ENCODE assay signal across 10 mouse cellular contexts in the genomic region with DNA sequence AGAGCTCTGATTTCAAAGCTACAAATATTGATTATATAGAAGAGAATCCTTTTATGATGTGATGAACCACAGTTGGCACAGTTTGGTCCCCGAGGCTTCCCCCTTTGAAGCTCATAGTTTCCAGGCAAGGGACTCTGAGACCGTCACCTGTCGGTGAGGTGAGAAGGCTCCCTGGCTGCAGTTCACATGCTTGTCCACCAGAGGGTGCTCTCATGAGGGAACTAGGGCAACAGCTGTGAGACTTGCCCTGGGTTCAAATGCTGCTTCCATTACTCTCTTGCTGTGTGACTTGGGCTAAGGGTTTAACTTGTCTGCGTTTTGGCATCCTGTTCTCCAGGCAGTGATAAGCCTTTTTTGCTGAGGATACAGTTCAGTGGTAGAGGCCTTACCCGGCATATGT.
DNase-seq lines count a peak whose midpoint lies in the region; ATAC-seq and TF ChIP-seq lines count a peak whose summit lies in the region.
"Had no signal": no experiment of that assay in that cellular context is flagged by ENCODE, and none has a peak within 500 bp of the region (broad histone marks: within the 10 kb centered on the region; RNA-seq: fewer than 3 reads in every experiment).

No protein-coding gene starts in this region.

- H3K27me3 ChIP-seq in cerebellum, adult 2 months (ENCODE audit: control insufficient read depth, insufficient read depth, low read length) = no peaks in the 10 kb centered on the region
- H3K27me3 ChIP-seq in forebrain, embryonic 16.5 days (replicated peaks; ENCODE audit: control insufficient read depth, insufficient read depth, low read length) = no peaks in the 10 kb centered on the region
- H3K27me3 ChIP-seq: liver, embryonic 15.5 days had no signal

- H3K9me3 ChIP-seq in forebrain, embryonic 16.5 days (ENCODE audit: control insufficient read depth, low read length) = no peaks in the 10 kb centered on the region
- H3K9me3 ChIP-seq: liver, embryonic 15.5 days had no signal

- TF ChIP-seq CTCF in cerebellum, adult 2 months (IDR thresholded peaks at IDR 0.05; ENCODE audit: borderline replicate concordance, insufficient read depth, low read depth, low read length) = peak; percentile 82
- TF ChIP-seq CTCF in left cerebral cortex, adult 2 months (IDR thresholded peaks at IDR 0.05) = peak; percentile 80

- no peak for ATAC-seq in forebrain, embryonic 16.5 days

- no peaks in the 10 kb centered on the region for H3K4me1 ChIP-seq in cerebellum, adult 2 months (ENCODE audit: control insufficient read depth, insufficient read depth, low read length)
- H3K4me1 ChIP-seq in forebrain, embryonic 16.5 days (replicated peaks; ENCODE audit: control insufficient read depth, insufficient read depth, low read length) = no peaks in the 10 kb centered on the region
- H3K4me1 ChIP-seq: liver, embryonic 15.5 days had no signal

- no peak overlapping the region for H3K4me3 ChIP-seq in cerebellum, adult 2 months (replicated peaks; ENCODE audit: insufficient read depth, low read depth, low read length)
- H3K4me3 ChIP-seq in left cerebral cortex, adult 2 months = no peak overlapping the region
- no peak overlapping the region for H3K4me3 ChIP-seq in forebrain, embryonic 16.5 days (replicated peaks; ENCODE audit: low read length)
- H3K4me3 ChIP-seq: liver, embryonic 15.5 days had no signal

- DNase-seq in cerebellum, adult 2 months = peak in 1 of 2 experiments; percentile 31
- DNase-seq in cerebellum, postnatal 4 days (ENCODE audit: low spot score in 2 of 2) = no peak
- DNase-seq in left cerebral cortex, adult 2 months (ENCODE audit: extremely low spot score in 1 of 2, low spot score in 2 of 2) = no peak
- DNase-seq in left cerebral cortex, adult 18-20 months (ENCODE audit: low spot score in 2 of 2) = no peak
- DNase-seq in CD8-positive naive resting alpha-beta T cell, adult 2 months (ENCODE audit: low read depth in 2 of 2, low spot score in 2 of 2) = peak; percentile 40 to 49
- peak; percentile 73 for DNase-seq in induced T-regulatory cell, adult 2 months (ENCODE audit: low read depth)
- DNase-seq in right cerebral cortex, adult 2 months (ENCODE audit: low spot score in 2 of 2) = no peak

- 88% methylated on average over 5 of the region's 5 CpGs for WGBS in cerebellum, adult 2 months
- 90% methylated on average over 5 of the region's 5 CpGs for WGBS in forebrain, embryonic 16.5 days

- no peak overlapping the region for H3K4me2 ChIP-seq in forebrain, embryonic 16.5 days (ENCODE audit: low read length)
- H3K4me2 ChIP-seq: heart, embryonic 11.5 days; liver, embryonic 15.5 days had no signal

- H3K9ac ChIP-seq in forebrain, embryonic 16.5 days (replicated peaks; ENCODE audit: low read depth, low read length) = no peak overlapping the region
- H3K9ac ChIP-seq: liver, embryonic 15.5 days had no signal

- intact Hi-C loops in left cerebral cortex, adult 2 months (cut with DNase I) = no loop called here

- H3K27ac ChIP-seq in cerebellum, adult 2 months (ENCODE audit: insufficient read depth, low read length) = no peak overlapping the region
- H3K27ac ChIP-seq in left cerebral cortex, adult 2 months = no peak overlapping the region
- no peak overlapping the region for H3K27ac ChIP-seq in forebrain, embryonic 16.5 days (ENCODE audit: low read length)
- H3K27ac ChIP-seq: liver, embryonic 15.5 days had no signal

- H3K36me3 ChIP-seq in forebrain, embryonic 16.5 days (ENCODE audit: control insufficient read depth, insufficient read depth) = no peaks in the 10 kb centered on the region
- H3K36me3 ChIP-seq: liver, embryonic 15.5 days had no signal

- no peak for TF ChIP-seq POLR2A in cerebellum, adult 2 months (IDR thresholded peaks at IDR 0.05; ENCODE audit: borderline replicate concordance, insufficient read depth, low read length)

Comparison
In these comparisons a context has a peak if more than half of its experiments do, and no peak if none do; other contexts are left out.
1. DNase-seq: peak in CD8-positive naive resting alpha-beta T cell, adult 2 months (2 of 2) and induced T-regulatory cell, adult 2 months (single experiment); none in cerebellum, postnatal 4 days (0 of 2), left cerebral cortex, adult 2 months (0 of 2), left cerebral cortex, adult 18-20 months (0 of 2) and right cerebral cortex, adult 2 months (0 of 2).